Mouse (Mus musculus): ENCODE measurements around the gene Sh2d7. TPM values are rescaled to one million over a fixed set of nuclear protein-coding genes. Genes with fewer than 3 reads are reported as not detected.
"Not testable (repeated sequence)": the region's sequence is repeated elsewhere in the genome, so short reads cannot be mapped to it uniquely, and the experiment has no call there.

The Sh2d7 gene
- total and polyA plus RNA-seq, 3 experiments, result not detected

DNA sequence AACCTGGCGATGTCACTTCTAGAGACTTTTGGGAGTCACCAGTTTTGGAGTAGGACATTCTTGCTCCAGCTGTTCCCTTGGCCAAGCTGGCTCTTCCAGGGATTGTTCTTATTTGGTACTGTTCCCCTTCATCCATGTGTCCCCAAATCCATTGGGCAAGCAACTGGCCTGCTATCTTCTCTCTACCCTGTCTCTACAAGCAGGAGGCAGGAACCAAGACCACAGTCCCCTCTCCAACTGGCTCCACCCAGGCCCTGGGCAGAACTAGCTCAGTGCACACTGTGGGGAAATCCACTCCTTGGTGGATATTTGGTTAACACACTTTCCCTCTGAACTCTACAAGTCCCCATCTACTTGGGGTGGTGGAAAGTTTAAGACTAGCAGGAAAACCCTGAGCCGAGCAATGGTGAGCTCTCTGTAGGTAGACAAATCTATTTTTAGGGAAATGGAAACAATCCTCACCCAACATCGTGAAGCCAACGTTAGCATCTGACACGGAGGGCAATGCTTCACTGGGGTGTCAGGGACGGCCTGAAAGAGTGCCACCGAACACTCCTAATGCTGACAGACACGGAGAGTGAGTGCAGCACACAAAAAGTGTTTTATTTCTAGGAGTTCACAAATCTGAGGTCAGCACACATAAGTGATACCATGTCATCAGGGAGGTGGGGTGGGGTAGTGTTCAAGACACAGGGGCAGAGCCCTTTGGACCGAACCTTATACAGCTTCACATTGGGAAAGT lies 5.6 kb downstream of the Sh2d7 start:
- no peak for DNase-seq

DNA sequence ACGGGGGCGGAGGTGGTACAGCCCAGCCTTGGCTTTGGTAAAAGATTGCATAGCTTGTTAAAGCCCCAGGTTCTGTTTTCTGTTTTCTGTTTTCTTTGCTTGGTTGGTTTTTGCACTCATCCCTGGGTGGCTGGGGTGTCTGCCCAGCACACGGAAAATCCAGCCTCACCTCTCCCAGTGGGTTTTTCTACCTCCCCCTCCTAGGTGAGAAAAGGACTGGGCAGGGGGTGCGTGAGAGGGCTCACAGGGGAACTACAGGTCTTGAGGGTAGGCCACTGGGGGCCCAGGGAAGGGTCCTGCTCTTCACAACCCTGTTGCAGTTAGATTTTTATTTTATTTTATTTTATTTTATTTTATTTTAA lies 6.2 kb downstream of the Sh2d7 start:
- DNase-seq, result no peak

DNA sequence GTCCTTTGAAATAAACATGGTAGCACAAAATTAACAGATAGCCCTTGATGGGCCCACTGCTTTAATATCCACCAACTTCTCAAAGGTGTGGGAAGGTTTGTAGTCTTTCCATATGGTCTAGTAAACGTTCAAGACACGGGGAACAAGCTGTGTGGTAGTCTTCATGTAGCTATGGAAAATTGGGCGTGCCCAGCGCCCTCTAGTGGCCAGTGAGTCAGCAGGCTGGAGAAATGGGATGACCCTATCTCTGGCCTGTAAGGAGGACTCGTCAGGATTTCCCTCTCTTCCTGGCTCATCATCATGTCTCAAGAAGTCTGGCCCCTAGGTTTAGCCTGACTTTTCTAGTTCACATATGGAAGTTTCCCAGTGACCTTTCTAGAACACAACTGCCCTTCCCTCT lies 8.8 kb downstream of the Sh2d7 start:
- peak; percentile 57 for DNase-seq

DNA sequence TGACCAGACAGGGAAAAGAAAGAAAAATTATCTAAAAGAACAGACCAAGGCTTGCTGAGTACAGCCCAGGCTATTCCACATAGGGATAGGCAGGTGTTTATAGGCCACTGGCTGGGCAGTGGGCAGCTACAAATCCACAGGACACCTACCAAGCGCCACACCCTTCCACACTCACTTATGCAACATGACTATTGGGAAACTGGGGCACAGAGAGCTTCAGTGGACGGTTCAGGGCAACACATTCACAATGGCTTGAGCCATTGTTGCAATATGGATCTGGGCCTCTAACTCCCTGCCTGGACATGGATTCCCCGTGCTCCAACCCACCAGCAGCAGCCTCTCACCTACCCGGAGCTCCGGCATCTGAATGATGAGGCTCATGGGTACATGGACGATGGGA lies 10.6 kb downstream of the Sh2d7 start:
- DNase-seq, result no peak

DNA sequence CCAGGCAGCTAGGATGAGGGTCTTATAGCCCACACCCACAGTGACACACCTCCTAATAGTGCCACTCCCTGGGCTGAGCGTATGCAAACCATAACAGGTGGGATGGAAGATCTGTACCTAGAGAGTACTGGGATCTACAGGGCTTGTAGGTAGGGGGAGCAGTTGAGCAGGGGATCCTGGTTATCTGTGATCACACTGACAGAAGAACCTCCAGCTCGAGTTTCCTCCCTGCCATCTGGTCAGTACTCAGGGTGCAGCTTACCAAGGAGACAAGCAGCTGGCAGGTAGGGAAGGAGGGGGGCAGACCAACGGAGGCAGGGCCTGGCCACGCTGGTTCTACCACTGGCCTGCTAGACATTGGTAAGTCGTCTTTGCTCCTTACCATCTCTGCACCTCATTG lies 13.6 kb downstream of the Sh2d7 start:
- DNase-seq, result peak; percentile 41

DNA sequence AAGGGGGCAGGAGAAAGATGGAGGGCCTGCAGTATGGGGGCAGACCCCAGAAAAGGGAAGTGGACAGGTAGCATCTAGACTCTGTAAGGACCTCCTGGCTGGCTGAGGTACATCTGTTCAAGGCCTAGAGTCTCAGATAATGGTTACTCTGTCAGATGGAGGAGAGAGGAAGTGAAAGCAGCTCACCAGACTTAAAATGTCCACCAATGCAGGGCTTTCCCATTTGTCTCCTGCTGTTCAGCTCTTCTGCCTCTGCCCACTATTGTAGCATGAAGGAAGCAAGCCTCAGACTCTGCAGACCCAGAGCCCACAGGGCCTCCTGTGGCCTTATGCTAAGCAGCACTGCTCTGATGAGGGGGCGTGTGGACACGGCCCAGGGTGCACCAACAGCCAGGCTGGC lies 16.3 kb downstream of the Sh2d7 start:
- DNase-seq, result no peak

DNA sequence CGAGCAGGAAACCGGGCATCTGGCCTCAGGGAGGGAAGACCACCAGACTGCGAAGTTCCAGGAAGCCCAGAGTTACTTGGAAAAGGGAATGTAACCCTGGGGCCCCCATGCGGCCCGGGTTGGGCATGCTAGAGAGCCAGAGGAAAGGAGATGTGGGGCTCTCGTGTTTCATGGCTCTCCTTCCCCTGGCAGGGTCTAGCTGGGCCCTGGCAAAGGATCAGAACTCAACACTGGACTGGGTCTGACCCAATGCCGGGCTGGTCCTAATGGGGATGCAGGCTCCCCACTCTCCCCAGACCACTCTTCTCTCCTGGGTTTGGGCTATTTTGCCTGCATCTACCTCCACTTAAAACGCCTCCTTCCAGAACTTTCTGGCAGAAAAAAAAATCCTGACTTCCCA lies 19.9 kb downstream of the Sh2d7 start:
- DNase-seq, result no peak

DNA sequence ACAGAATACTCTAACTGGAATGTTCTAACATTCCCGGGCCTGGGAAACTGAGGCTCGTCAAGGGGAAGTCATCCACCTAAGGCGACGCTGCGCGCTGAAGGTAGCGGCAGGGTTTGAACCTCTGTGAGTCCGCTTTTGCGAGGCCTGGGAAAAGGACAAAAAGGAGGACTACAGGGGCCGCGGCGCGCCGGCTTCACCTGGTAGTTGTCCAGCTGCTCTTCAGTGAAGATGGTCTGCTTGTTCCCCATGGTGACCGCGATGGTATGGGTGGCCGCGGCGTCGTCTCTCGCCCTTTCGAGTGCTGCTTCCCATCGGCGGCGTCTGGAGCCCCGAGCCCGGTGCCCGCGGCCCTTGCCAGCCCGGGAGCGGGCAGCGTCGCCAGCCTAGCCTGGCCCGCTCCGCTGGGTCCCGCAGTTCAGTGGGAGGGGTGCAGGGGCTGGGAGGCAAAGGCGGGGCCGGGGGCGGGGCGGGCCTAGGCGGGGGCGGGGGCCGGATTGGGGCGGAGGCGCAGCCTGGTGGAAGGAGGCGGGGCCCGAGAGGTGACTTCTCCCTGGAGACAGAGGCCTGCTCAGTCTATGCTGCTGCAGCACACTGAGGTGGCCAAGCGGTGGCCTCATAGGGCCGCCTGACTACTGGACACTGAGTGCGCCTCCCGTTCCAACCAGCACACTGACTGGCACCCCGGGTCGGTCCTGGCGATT lies 21.1 kb downstream of the Sh2d7 start, which contains the start of gene Cib2:
Gene Cib2 (minus strand): TSS at position 448 of the 701 bp plus-strand sequence.
- peak; percentile 94 for DNase-seq

DNA sequence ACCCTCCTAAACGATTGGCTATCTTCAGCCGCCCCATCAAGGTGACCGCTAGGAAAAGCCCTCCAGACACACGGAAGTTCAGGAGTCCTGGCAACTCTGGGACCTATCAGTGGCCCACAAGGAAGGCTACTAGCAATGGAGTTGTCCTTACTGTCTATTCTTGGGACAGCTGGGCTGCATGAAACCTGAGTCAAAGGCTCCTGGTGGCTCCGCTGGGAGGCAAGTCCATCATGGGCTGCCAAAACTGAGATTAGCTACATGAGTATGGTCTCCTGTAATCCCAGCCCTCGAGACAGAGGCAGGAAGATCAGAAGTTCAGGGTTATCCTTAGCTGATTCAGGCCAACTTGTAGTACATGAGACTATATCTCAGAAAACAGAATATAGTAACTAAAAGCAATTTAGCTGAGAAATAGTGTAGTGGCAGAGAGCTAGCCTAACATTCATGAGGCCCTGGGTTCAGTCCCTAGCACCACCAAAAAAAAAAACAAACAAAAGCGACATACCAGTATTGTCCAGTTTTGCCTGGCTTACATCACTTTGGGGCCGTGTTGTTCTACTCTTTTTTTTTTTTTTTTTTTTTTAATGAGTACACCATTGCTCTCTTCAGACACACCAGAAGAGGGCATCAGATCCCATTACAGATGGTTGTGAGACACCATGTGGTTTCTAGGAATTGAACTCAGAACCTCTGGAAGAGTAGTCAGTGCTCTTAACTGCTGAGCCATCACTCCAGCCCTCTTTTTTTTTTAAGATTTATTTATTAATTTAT lies 22.2 kb downstream of the Sh2d7 start:
- no peak for DNase-seq

DNA sequence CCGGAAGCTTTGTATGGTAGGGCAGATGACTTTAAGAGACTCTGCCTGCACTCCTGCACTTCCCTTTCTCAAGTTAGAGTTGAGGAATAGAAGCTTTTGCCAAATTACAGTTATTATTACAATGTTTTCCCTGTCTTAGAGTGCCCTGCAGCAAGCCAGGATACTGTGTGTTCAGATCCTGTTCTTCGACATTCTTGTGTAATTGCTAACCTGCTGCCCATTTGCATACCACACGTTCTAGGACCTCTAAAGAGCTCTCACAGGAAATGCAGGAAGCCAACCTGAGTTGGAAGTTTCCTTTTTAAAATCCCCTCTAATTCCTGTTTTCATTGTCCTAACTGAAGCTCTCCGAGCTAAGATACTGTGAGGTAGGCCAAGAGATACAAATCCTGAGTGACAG lies 28.2 kb downstream of the Sh2d7 start:
- no peak for DNase-seq

DNA sequence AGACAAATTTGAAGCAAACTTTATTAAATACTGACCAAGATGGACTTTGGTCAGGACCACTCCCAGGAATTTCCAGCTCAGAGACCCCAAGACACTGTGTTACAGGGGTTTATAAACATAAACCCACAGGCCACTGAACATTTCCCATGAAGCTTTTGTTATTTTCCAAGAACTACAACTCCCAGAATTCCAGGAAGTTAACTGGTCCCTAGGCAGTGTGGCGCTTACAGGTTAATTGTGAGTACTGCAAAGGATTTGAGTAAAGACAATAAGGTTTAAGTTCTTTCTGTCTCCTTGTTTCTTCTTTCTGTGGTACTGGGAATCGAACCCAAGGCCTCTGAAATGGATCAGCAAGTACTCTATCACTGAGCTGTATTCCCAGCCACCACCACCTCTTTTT lies 29.9 kb downstream of the Sh2d7 start:
- no peak for DNase-seq

DNA sequence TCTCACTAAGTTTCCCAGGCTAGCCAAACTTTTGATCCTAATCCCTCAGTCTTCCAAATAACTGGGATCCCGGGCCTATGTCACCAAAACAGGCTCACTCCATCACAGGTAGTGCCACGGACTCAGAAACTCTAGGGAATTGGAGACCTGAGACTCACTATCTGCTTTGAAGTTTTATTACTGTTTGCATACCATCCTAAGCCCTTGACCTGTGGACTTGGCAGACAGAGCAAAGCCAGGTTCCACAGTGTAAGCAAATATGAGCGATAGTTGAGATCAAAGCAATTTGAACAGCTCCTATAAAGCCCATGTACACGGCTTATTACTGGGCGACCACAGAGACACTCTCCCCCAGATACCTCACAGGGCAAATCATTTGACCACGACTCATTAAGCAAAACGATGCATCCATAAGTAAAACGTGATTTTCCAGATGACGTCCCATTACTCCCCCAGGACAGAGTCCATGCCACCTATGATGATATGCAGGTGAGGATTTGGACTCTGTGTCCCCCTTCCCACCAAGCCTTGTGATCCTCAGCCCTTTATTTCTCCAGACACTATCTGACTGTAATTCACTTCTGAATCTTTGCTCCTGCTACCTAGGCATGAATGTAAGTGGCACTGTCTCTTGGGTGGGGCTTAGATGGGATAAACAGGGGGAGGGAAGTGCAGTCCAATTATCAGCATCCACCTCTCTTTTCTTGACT lies 32.5 kb downstream of the Sh2d7 start:
- no peak for DNase-seq

DNA sequence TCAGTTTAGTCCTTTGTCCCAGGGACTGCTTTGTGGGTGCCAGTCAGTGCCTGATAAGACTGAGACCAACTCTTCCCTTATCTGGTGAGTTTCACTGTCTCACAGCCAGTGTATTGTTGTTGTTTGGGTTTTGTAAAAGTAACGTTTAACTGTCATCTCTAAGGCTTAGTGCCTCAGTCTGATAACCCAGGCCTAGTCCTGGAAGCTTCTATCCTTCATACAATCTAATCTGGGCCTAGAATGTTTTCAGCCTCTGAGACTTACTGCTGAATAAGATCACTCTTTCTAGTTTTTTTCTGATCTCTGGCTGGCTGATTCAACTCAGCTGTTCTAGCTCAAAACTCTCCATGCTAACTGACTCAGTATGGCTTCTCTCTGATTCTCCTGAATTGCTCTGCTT lies 44.9 kb downstream of the Sh2d7 start:
- DNase-seq, result no peak

DNA sequence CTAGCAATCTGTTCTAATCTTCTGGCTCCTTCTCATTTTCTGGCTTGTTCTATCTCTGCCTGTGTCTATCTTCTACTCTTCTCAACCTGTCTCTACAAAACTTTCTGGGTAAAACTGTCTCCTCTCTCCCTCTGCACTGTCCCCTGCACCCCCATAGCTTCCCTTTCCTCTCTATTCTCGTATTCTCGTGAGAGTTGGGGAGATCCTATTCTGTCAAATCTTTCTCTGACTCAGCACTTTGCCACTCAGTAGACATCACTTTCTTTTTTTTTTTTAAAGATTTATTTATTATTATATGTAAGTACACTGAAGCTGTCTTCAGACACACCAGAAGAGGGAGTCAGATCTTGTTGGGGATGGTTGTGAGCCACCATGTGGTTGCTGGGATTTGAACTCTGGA lies 45.3 kb downstream of the Sh2d7 start:
- not testable (repeated sequence) for DNase-seq

DNA sequence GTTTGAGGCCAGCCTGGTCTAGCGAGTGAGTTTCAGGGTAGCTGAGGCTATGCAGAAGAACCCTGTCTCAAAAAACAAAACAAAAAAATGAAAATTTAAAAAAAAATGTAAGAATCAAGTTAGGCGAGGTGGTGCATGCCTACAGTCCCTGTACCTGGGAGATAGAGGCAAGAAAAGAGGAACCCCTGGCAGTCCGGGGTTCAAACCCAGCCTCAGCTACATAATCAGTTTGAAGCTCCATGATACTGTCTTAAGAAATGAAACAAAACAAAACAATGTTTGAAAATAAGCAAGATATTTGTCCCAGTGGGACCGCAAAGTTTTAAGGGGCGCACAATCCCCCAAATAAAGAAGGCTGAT lies 47.0 kb downstream of the Sh2d7 start:
- no peak for DNase-seq

DNA sequence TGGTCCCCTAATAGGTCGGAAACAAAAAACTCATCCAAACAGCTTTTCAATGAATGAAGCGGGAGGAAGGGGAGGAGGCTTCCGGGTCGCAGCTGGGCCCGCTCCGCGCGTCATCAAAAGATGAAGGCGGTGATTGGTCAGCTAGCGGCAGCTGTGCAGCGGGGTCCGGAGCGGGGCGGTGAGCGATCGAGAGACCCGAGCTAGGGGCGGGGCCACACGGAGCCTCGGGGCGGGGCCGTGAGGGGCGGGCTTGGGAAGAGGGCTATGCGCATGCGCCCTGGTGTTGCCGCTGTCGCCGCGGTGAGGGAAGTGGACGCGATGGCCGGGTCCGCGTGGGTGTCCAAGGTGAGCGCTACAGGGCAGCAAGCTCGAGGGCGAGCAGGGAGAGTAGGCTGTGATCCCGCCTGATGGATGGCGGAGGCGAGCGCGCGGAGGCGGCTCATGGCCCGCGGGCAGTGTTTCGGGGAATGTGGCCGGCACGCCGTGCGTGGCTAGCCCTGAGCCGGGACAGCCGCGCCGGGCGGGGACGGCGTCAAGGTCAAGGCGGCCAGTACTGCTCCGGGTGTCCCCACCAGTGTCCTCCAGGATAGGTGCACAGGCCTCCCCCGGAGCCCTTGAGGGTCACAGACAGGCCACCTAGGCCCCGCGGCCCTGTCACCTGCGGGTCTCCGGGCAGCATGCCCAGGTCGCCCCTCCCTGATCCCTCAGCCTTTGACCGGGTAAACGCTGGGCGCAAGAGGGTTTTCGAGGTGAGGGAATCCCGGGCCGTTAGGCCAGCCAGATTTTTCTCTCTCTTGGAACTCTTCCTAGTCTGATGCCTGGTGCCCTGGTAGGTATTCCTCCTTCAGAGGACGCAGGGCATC lies 47.6 kb downstream of the Sh2d7 start, which contains the start of gene Idh3a:
Gene Idh3a (plus strand): TSS at position 136 of the 863 bp plus-strand sequence.
- peak; percentile 100 for DNase-seq

DNA sequence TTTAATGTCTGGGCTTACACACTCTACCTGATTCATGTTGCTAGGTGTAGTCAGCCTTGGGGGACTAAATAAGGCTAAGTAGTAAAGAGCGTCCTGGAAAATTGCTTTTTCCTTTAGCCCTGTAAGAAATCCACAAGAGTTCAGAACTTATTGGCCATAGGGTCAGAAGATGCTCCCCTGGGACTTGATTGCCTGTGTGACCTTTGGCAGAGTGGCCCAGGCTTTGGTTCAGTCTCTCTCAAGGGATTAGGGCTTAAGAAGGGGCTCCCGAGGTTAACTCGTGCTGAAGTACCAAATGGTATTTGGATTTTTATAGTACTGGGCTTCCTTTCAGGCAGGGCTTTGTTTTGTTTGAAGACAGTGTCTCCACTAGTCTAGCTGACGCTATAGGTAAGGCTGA lies 49.1 kb downstream of the Sh2d7 start:
- no peak for DNase-seq

DNA sequence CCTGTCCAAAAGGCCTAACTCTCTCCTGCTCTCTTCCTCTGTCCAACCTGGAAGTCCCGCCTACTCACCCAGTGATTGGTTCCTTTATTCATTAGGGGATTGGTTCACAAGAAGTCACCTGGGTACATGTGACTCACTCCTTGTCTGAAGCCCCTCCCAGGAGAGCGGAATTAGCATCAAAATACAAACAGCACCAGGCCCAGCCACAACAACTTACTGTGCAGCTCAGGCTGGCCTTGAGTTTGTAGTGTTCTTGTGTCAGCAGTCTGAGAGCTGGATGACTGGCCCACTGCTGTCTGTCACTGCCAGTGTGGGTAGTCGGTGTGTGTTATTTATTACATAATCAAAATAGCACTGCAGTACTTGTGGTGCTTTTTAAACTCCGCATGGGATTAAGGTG lies 54.9 kb downstream of the Sh2d7 start:
- DNase-seq, result peak; percentile 57
